Mouse (Mus musculus) adrenal gland, postnatal 25 days (tissue): ENCODE data around the gene Fads3. TPM values are rescaled to one million over a fixed set of nuclear protein-coding genes. Genes with fewer than 3 reads are reported as not detected.

ENCODE experiments used
- DNase-seq: peaks from one replicate; pipeline ENCODE4 v3.0.0; 2021; ENCODE audit warnings: mixed read lengths
- total RNA-seq: library from RNA; stranded (reverse); gene quantifications from 2 replicates; pipeline ENCODE4 v1.2.3, GENCODE M21; 2021

Fads3 gene
- total RNA-seq, 1 experiment from 2014 or later, result 9.5 TPM

DNA sequence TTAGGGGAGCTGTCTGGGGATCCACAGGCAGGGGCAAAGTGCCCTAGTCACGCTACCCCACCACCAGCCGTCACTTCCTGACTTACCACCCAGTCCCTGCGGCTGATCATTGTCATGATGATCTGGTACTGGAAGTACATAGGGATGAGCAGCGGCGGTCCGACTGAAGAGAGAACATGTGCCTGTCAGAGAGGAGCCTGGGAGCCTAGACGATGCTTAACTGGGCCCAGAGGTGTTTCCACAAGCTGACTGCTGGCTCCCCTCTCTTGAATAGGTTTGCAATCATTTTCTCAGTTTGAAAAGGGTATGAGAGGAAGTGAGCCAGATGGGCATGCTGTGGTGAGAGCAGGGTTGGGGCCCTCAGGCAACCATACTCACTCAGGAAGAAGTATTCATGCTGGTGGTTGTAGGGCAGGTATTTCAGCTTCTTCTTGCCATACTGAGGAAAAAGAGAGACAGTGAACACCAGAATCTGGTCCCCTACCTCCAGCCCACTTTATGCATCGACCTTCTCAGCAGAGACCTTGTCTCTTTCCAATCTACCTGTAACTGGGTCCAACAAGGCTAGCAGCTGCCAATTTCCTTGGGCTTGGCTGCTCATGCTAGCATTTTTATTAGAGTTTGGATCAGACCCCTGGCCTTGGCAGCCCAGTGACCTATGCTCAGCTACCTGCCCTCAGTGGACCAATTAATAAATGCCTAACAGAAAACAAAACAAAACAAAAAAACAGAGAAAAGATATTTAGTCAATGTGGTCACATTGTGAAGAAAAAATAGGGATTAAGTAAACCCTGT lies 29.0 kb downstream of the Fads3 start:
- no peak for DNase-seq

DNA sequence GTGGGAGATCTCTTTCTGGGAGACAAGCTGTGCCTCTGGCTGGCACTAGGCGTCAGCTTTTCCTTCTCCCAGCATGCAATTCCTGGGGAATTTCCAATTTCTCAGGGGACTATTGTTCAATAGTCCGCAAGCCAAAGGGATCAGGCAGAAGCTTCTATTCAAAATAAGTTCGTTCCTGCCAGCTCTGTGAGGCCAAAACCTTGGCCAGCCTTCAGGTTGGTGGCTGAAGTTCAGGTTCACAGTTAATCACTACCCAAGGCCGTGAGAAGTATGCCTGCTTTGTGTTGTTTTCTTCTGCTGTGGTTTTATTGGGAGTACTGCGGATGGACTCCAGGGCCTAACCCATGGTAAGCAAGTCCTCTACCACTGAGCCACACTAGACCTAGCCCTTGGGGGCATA lies 29.8 kb downstream of the Fads3 start:
- no peak for DNase-seq

DNA sequence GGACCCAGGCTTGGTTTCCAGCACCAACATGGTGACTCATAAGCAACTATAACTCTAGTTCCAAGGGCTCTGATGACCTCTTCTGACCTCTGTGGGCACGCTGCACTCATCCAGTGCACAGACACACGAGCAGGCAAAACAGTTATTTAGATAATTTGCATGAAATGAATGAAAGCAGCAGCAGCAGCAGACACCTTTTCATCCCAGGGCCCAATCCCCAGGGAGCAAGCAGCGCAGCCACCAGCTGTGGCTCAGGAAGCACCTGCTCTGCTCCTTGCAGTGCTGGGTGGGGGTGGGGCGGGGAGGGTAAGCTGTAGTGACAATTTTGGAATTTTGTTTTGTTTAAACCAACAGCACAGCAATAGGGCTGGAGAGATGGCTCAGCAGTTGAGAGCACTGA lies 30.5 kb downstream of the Fads3 start:
- no peak for DNase-seq

DNA sequence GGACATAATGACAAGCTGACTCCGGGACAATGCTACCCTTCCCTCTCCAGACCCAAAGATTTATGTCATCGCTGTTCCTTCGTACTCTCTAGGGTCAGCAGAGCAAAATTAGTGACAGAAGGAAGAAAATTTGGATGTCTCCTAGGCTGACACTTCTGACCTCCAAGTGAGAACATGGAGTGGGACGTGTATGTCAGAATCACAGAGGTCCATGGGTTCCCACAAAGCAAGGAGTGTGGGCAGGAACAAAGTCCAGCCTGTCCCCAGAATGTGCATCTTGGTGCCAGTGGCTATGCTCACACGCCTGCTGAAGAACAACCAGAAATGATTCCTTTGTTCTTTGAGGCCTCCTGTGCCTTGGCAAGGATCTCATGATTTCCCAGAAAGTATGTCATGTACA lies 31.8 kb downstream of the Fads3 start:
- no peak for DNase-seq

DNA sequence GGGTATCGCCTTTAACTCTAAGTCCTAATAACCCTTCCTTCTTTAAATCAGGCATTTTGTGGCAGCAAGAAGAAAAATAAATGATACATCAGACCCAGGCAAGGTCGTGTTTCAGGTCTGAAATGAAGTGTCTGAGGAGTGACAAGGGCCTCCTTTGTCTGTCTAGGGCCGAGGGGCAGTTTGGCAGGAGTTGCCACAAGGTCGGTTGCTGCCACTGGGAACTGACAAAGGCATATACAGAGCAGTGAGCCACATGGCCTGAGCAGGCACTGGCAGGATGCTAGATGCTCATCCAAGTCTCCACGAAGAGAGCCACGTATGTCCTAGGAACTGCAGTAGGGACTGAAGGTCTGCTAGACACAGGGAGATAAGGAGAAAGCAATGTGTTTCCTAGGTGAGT lies 37.0 kb downstream of the Fads3 start:
- DNase-seq, result no peak

DNA sequence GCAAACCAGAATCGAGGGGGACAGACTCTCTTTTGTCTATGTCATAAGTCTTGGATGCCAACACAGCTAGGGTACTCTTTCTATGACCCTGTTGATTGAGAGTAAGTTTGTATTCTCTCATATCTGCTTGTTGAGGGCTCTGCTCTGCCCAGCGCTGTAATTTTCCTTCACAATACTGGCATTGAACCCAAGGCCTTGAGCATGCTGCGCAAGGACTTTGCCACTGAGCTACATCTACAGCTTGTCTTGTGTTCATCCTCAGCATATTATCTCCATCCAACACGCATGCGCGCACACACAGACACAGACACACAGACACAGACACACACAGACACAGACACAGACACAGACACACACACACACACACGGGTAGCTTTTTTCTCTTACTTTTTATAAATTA lies 39.0 kb downstream of the Fads3 start:
- peak; percentile 40 for DNase-seq

DNA sequence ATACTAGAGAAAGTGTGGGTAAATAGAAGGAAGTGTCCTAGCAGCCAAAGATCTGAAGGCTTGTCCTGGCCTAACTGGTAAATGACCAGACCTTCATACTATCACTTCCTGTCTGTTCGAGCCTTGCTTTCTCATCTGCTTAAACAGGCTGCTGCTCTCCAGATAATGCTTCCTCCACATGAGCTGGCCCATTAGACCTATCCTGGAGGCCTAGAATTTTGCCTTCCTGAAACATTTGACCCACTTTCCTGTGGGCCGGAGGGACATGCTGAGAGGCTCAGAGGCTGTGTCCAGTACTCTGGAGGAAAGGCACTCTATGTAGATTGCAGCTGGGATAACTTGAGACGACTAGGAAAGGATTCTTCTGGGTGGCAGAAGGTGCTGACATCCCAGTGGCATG lies 40.7 kb downstream of the Fads3 start:
- DNase-seq, result no peak

DNA sequence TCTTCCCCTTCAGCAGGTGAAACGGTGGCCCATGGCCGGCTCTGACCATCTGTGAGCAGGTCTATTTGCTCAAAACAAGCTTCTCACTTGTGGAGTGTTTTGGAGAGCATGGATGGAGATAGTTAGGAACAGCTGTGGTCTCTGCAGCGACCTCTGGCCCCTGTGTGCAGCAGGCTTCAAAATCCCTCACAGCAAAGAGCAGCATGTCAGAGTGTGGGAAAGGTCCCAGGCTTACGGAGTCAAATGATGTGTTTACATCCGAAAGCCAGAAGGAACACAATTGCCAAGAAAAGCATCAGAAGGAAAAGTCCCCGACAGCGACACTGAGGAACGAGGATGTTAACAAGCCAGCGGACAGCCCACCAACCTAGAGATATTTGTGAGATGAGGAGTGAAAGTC lies 44.1 kb downstream of the Fads3 start:
- no peak for DNase-seq

DNA sequence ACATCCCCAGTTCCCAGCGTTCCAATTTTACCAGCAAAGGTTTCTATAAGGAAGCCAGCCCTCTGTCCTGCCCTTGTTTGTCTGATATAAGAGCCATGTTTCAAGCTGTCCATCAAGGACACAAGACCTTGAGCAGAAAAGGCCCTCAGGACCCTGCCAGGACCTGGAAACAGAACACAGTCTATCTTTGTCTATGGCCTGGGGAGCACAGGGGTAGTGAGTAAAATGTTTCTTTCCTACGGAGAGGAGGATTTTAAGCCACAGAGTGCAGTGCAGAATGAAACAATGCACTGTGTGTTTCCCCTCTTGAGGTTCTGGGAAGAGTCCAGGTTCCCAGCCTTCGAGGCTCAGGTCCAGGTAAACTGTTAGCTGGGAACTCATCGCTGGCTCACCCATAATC lies 45.6 kb downstream of the Fads3 start:
- DNase-seq, result no peak

DNA sequence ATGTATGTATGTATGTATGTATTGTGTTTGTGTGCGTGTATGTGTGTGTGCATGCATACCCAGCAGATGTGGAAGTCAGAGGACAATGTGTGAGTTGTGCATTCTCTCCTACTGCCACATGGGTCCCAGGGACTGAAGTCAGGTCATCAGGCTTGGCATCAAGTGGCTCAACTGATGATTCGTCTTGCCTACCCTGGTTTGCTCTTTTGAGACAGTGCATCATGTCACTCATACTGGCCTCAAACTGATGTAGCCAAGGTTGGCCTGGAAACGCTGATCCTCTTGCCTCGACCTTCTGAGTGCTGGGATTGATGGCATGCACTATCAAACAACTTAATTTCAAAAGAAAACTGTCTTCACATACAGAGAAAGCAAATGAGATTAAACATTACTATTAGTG lies 52.5 kb downstream of the Fads3 start:
- no peak for DNase-seq

DNA sequence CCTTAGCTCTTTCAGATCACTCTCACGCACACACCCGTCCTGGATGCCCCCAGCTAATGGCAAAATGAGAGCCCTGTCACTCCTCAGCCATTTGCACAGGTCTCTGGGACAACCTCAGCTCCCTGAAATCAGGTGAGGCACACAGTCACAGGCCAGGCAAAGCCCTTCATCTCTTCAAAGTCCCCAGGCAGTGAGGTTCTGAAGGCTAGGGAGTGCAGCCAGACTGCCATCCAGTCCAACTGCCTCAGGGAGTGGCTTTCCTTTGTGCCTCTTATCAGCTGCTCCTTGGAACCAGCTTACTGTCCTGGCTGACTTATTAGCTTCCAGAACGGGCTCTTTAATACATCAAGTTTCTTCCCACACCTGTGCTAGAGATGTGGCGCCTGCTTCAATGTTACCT lies 53.3 kb downstream of the Fads3 start:
- DNase-seq, result no peak

DNA sequence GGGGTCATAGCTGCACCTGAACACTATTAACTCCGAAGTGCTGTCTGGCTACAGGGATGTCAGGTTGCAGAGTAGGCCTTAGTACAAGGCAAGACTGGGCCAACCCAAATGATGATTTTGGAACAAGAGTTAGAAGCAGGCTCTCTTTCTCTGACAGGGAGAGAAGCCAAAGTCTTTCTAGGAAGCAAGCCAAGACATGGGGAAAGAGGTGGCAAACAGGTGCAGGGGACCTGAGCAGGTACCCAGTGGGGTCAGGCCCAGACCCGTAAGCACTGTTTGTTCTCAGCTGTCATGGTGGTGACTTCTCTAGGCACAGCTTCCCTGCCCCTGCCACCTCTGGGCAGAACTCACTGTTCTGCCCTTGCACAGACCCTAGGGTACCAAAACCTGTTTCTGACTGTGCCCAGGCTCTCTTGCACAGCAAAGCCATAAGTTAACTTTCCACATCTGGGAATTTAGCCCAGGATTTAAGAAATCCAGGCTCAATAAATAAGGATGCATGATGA lies 55.1 kb downstream of the Fads3 start:
- DNase-seq, result no peak

DNA sequence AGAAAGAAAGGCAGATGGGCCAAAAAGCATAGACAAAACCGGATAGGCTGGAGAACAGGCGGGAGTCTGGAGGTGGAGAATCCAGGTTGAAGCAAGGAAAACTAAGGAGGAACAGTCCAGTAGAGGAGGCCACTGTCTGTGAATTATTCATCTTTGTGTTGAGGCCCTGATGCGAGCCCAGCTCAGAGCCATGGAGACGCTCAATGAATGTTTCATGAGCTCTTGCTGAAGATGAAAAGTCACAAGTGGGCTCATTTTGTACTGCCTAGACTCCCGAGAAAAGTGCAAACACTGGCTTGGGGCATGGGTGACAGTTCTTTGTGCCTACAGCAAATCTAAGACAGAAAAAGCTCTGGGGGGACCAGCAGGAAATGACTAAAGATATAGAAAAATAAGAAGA lies 56.5 kb downstream of the Fads3 start:
- no peak for DNase-seq

DNA sequence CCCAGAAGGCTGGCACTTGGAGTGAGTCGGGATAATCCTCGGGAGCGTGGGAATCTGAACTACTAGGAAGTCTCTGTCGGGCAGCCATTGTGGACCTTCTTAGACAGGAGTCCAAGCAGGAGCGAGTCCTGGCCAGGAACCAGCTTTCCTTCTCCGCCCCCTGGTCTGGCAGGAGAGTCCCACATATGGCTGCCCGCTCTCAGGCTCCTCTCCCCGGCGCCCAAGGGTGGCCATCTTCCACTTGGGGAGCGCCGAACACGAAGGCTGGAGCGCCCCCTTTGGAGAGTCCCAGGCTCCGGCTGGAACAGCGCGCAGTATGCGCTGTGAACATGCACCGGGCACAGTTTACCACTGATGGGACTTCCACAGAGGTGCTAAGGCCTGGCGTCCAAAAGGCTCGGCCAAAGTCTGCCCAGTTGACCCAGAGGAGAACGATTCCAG lies 59.3 kb downstream of the Fads3 start:
- peak; percentile 82 for DNase-seq

DNA sequence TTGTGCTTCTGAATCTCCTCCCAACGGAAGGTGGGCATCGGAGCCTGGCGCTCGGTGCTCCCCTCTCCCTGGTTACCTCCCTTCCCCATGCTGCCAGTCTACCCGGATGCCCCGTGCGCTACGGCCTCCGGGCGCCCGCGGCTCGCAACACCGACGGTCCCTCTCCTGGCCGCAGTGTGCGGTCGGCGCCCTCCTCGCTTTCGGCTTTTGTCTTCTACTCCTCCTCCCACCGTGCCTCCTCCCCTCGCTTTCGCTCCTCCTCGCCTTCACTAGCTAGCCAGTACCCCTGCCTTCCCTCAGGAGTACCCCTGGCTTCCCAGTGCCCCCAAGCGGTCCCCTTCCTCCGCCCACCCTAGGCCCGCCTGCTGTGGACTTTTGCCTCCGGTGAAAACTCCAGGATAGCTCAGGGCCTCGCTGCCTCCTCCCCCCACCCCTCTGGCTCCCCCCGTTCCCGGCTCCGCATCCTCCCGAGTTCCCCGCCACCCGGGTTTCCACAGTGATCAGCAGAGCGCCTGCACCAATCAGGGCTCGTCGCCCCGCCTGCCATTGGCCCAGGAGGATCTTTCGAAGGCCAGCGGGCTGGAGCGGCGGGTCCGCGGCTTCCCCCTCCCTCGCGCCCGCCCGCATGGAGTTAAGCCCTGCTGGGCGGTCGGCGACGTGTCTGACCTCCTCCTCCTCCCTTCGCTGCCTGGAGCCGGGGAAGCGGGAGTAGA lies 60.1 kb downstream of the Fads3 start, which contains the start of gene Fads2:
Gene Fads2, minus strand, starts transcription at position 406 of the 713 bp plus-strand sequence.
- peak; percentile 96 for DNase-seq

DNA sequence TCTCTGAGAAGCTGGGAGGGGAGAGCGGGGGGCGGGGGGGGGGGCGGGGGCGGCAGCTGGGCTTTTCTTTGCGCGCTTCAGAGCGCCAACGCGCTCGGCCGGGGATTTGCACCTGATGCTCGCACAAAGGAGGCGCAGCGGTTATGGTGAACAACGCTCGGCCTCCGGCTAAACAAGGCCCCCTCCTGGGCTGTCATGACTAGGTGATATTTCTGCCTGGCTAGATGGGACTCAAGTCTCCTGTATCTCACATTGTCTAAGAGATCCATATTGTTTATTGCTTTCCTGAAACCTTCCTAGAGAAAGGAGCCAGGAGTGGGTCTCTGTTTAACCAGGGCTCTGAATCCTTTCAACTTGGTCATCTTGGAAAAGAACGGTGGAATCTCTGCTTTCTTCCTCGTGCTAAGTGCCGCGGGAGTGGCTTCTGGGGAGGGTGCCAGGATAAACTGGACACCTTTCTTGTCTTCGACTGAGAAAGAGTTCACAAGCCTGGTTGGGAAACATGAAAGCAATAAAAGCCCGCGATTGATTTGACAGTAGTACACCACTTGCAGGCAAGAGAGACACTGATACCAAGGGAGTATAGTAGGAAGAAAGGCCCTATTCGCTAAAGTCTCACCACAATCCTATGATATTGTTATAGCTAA lies 60.8 kb downstream of the Fads3 start:
- no peak for DNase-seq

DNA sequence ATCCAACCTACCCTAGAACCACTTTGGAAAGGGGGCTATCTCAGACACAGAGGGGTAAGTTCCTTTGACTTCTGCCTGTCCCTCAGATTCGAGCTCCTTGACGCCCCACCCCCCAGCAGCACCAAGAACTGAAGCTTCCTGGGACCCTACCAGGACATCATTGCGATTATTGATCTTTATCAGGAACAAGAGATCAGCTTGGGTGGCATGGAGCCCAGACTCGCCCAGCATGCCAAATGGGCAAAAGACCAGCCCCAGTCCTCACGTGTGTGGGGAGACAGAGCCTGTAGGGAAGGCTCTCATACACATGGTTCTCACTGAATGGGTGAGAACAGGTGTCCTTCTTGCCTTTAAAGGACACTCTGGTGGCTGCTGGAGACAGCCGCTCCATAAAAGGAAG lies 62.9 kb downstream of the Fads3 start:
- DNase-seq, result no peak

DNA sequence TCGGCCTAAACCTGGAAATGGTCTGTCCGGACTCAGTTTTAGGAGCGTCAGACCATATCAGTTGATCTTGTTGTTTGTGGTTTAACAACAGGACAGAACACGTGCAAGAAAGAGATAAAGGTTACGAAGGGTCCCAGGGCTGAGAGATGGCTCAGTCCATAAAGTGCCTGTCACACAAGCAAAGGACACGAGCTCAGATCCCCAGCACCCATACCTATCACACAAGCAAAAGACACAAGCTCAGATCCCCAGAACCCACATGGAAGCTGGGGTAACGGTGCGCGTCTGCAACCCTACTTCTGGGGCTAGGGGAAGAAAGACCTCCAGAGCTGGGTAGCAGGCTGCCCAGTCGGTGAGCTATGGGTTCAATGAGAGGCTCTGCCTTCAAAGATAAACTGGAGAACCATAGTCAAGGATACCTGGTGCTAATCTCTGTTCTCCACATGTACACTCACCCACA lies 63.7 kb downstream of the Fads3 start:
- DNase-seq, result no peak

DNA sequence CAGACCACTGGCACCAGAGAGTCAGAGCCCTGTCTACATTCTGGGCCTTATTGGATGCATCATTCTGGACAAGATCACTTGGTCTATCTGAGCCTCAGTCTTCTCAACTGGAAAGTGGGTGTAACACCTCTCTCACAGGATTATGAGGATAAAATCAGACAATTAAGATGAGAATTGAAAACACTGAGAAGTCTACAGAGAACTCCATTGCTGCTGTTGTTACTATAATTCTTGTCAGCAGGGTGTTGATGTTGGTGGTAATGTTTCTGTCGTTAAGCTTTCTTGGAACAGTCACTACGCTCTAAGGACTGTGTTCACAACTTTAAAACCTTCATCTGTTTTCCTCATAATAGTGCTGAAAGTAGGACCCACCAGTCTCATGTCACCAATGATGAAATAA lies 65.3 kb downstream of the Fads3 start:
- no peak for DNase-seq

DNA sequence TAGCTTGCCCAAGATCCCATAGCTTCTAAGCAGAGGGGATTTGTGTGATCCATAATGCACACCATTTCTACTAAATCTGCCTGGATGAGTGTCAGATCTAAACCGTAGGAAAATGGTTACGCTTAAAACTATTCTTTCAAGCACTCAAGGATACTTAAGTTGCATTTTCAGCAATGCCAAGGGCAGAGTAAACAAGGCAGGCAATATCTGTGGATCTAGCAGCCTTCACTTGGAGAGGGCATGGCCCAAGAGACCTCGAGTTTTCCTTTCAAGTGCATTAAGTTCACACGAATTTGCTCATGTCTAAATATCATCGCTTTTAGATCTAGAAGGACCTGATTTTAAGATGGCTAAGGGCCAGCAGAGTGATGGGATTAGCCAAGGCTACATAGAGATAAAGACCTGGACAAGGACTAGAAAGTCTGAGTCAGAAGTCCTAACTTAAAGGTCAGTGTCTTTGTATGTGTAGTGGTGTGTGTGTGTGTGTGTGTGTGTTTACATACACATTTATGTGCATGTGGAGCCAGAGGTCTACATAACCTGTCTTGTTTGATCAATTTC lies 65.8 kb downstream of the Fads3 start:
- no peak for DNase-seq

DNA sequence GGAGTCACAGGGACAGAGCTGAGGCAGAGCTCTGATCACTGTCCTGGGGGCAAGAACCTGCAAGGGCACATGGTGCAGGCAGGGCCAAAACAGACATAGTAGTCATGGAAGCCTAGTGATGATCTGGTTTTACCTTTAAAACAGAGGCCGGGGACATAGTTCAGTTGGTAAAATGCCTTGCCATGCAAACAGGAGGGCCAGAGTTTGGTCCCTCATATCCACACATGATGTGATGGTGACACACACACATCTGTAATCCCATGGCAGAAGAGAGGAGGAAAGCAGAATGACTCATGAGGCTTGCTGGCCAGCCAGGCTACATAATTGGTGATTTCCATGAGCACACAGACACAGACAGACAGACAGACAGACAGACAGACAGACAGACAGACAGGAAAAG lies 66.8 kb downstream of the Fads3 start:
- DNase-seq, result no peak

DNA sequence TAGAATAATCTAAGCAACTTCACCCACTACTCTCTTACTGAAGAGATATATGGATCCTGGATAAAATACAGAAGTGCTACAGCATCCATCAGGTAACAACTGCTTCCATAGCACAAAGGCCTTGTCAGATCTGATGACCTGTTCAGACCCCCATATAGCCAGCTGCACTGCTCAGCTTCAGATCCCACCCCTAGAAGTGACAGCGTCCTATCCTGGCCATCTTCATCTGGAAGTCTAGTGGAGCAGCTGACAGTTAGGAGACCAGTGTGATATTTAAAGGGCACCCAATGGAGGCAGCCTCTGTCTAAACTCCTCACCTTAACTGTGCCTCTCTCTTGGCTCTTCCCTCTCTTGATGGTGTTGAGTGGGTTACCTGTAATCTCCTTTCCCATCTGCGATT lies 67.3 kb downstream of the Fads3 start:
- DNase-seq, result no peak
